Comparison of ENCODE assay signal across 8 mouse cellular contexts in the genomic region with DNA sequence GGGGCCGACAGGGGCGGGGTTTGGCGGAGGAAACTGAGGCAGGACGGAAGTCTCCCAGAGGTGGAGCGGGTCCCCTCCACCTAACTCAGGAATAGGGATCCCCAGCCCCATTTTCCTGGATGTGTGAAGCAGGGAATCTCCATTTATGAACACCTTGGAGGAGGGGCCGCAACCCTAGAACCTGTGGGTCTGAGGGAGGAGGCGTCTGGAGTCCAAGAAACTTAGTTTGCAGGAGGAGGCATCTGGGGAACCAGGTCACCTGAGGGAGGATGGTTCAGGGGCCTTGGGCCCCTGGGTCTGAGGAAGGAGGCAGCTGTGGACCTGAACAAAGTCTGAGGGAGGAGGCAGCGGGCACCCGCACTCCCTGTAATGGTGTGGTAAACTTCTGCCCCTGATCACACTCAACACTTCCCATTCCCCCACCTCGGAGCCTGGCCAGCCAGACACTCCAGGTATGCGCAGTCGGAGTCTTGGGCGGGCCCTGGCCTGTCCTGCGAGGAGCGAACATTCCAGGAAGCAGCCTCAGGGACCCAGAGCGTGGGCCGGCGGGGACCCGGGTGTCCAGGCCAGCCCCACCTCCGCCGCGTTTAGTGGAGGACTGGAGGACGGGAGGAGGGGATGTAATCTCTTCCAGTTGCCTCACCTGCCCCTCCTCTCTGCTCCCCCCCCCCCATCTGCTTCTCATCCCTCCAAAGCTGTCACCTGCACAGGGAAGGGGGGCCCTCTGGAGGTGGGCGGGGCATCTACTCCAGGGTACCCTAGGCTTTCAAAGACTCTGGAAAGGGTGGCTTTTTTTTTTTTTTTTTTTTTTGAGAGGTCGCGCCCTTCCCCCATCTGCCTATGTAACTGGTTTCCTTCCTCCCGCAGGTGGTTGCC. TPM values are rescaled to one million over a fixed set of nuclear protein-coding genes. Genes with fewer than 3 reads are reported as not detected.
DNase-seq lines count a peak whose midpoint lies in the region; ATAC-seq lines count a peak whose summit lies in the region.

No protein-coding gene starts in this region.

- H3K27ac ChIP-seq in forebrain, embryonic 11.5 days (ENCODE audit: low read depth, low read length), result no peak overlapping the region

- peaks cover 13% of the 10 kb centered on the region; the same call in 1 of the 2 replicates for H3K4me1 ChIP-seq in forebrain, embryonic 11.5 days (replicated peaks; ENCODE audit: control insufficient read depth, insufficient read depth, low read length)

- peak overlapping the region; percentile 53 for H3K9ac ChIP-seq in forebrain, embryonic 11.5 days (ENCODE audit: low read length)

- 3% methylated on average over 27 of the region's 27 CpGs for WGBS in forebrain, embryonic 11.5 days

- no peaks in the 10 kb centered on the region for H3K9me3 ChIP-seq in forebrain, embryonic 11.5 days (ENCODE audit: control insufficient read depth, low read length)

- peak; percentile 36 for DNase-seq in kidney, adult 11 months
- no peak for DNase-seq in kidney, adult 8-10 months
- no peak for DNase-seq in forebrain, embryonic 11.5 days (ENCODE audit: low spot score)
- peak; percentile 50 for DNase-seq in kidney, postnatal 10 days
- DNase-seq in layer of hippocampus, adult 9-10 months (ENCODE audit: low spot score), result no peak
- no peak for DNase-seq in retina, embryonic 14.5 days (ENCODE audit: low spot score)
- DNase-seq in frontal cortex, postnatal 25 days (ENCODE audit: low spot score in 2 of 2), result no peak

- H3K36me3 ChIP-seq in forebrain, embryonic 11.5 days (ENCODE audit: control insufficient read depth, insufficient read depth, low read length), result no peaks in the 10 kb centered on the region

- peak overlapping the region; percentile 44 for H3K4me3 ChIP-seq in forebrain, embryonic 11.5 days (ENCODE audit: low read depth, low read length)

- ATAC-seq in forebrain, embryonic 11.5 days (replicated peaks; ENCODE audit: low FRiP score), result 0 out of 2 replicates have a peak, but pooled peaks have one; percentile 11
- ATAC-seq in megakaryocyte-erythroid progenitor cell, adult 5-6 weeks (replicated peaks; ENCODE audit: low FRiP score, low TSS enrichment, poor library complexity, severe bottlenecking), result peak; percentile 23; the same call in 1 of the 2 replicates

- H3K4me2 ChIP-seq in forebrain, embryonic 11.5 days (ENCODE audit: low read depth, low read length, severe bottlenecking), result peak overlapping the region; percentile 82

- H3K27me3 ChIP-seq in forebrain, embryonic 11.5 days (ENCODE audit: control insufficient read depth, insufficient read depth, low read length), result peaks cover 81% of the 10 kb centered on the region

RNA-seq across cellular contexts. Expression of gene Ntf5, which starts 0.6 kb away (rescaled TPM):
- 0.33 and 0.67 TPM in 2 replicates for polyA plus RNA-seq in forebrain, embryonic 11.5 days (2014; fragmentation: Nextera tagmentation; extraction: Ambion mirVana)
- not detected in 2 replicates for total RNA-seq in megakaryocyte-erythroid progenitor cell, adult 5-6 weeks (2014; fragmentation: Nextera tagmentation)
- not detected in 2 replicates for total RNA-seq in megakaryocyte-erythroid progenitor cell, adult 5-6 weeks (2017)

RNA-seq across cellular contexts. Expression of gene Lhb, which starts 6.5 kb away (rescaled TPM):
- not detected in 2 replicates for polyA plus RNA-seq in forebrain, embryonic 11.5 days (2014; fragmentation: Nextera tagmentation; extraction: Ambion mirVana)
- not detected in 2 replicates for total RNA-seq in megakaryocyte-erythroid progenitor cell, adult 5-6 weeks (2014; fragmentation: Nextera tagmentation)
- total RNA-seq in megakaryocyte-erythroid progenitor cell, adult 5-6 weeks (2017), result not detected in 2 replicates

RNA-seq across cellular contexts. Expression of gene Kcna7, which starts 8.6 kb away (rescaled TPM):
- not detected in 2 replicates for polyA plus RNA-seq in forebrain, embryonic 11.5 days (2014; fragmentation: Nextera tagmentation; extraction: Ambion mirVana)
- total RNA-seq in megakaryocyte-erythroid progenitor cell, adult 5-6 weeks (2014; fragmentation: Nextera tagmentation), result not detected in 2 replicates
- not detected in 2 replicates for total RNA-seq in megakaryocyte-erythroid progenitor cell, adult 5-6 weeks (2017)

RNA-seq across cellular contexts. Expression of gene Snrnp70, which starts 18.6 kb away (rescaled TPM):
- polyA plus RNA-seq in forebrain, embryonic 11.5 days (2014; fragmentation: Nextera tagmentation; extraction: Ambion mirVana), result 79.8 and 87.9 TPM in 2 replicates
- total RNA-seq in megakaryocyte-erythroid progenitor cell, adult 5-6 weeks (2014; fragmentation: Nextera tagmentation), result 350 and 415 TPM in 2 replicates
- 478 and 585 TPM in 2 replicates for total RNA-seq in megakaryocyte-erythroid progenitor cell, adult 5-6 weeks (2017)

RNA-seq across cellular contexts. Expression of gene Gys1, which starts 20.5 kb away (rescaled TPM):
- polyA plus RNA-seq in forebrain, embryonic 11.5 days (2014; fragmentation: Nextera tagmentation; extraction: Ambion mirVana), result 37.0 and 37.6 TPM in 2 replicates
- 5.9 and 6.2 TPM in 2 replicates for total RNA-seq in megakaryocyte-erythroid progenitor cell, adult 5-6 weeks (2014; fragmentation: Nextera tagmentation)
- total RNA-seq in megakaryocyte-erythroid progenitor cell, adult 5-6 weeks (2017), result 3.4 and 4.6 TPM in 2 replicates

Comparison
In these comparisons a context has a peak if more than half of its experiments do, and no peak if none do; other contexts are left out.
1. DNase-seq: peak in kidney, adult 11 months (single experiment) and kidney, postnatal 10 days (single experiment); none in kidney, adult 8-10 months (0 of 2), forebrain, embryonic 11.5 days (single experiment), layer of hippocampus, adult 9-10 months (single experiment), retina, embryonic 14.5 days (single experiment) and frontal cortex, postnatal 25 days (0 of 2).